Mouse (Mus musculus): ENCODE results near the gene Taf10. TPM values are rescaled to one million over a fixed set of nuclear protein-coding genes. Genes with fewer than 3 reads are reported as not detected.
"Not testable (repeated sequence)": the region's sequence is repeated elsewhere in the genome, so short reads cannot be mapped to it uniquely, and the experiment has no call there.

Gene Taf10
- total RNA-seq, 2 experiments from 2014 or later, result 167 to 172 TPM

DNA sequence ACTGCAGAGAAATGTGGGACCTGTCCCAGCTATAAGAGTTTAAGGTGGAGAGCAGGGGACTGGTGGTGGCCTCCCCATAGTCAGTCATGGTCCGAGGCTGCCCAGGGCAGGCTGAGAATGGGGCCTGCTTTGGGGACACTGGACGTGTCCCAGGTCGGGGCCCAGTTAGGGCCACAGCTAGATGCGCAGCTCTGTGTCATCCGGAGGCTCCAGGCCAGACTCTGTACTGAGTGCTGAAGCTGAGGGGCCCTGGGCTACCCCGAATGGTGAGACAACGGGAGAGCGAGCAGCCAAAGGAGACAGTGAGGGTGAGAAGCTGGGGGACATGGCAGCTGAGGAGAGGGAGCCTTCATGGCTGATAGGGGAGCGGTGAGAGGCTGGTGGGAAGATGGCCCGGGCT is 9.1 kb upstream of the Taf10 start:
- DNase-seq, result no peak

GRCm38 (mm10) chr7:105752716-105753115 is 8.6 kb upstream of the Taf10 start:
- DNase-seq, result peak; percentile 46

DNA sequence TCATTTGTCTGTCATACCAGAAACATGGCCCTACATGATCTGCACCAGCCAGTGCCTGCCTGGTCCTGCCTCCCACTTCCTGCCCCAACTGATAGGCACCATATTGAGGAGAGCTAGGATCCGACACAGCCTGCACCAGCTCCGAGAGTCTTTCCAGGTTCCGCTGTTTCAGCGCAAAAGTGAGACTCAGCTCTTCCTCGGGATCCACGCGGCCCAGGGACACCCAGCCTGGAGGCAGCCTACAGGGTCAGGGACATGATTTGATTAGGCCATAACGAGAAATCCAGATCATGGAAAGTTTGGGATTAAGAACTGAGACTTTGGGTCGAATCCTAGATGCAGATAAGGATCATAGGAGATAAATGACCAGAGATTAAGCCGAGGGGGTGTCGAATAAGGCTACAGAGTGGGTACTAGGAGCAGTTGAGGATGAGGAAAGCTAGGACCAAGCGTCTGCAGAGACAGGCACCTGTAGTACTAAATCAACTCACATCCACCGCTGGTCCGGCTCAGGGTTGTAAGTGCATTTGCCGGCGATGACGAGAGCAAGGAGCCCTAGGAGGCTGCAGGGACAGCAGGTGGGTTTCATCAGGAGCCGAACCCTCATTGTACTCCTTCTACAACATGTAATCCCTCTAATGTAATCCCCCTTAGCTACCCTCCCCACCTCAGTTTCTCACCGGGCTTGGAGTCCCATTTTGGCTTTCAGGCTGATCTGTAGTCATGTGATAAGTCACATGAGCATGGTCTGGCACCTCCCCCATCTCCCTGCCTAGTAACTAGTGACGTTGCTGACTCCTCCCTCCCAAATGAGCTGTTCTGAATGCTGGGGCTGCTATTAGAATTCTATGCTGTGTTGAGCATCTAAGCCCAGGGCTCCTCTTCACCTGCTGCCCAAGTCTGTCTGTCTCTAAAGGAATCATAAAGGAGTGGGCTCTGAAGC is 7.6 kb upstream of the Taf10 start, which contains the start of gene Tpp1:
Tpp1 (minus strand) TSS at position 745 of the 943 bp plus-strand sequence.
- peak; percentile 92 for DNase-seq

DNA sequence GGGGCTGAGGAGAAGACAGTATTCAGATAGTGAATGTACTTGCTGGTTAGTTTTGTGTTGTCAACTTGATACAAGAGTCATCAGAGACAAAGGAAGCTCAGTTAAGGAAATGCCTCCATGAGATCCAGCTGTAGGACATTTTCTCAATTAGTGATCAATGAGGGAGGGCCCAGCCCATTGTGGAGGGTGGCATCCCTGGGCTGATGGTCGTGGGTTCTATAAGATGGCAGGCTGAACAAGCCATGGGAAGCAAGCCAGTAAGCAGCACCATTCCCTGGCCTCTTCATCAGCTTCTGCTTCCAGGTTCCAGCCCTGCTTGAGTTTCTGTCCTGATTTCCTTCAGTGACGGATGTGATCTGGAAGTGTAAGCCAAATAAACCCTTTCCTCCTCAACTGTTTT is 3.6 kb upstream of the Taf10 start:
- no peak for DNase-seq

DNA sequence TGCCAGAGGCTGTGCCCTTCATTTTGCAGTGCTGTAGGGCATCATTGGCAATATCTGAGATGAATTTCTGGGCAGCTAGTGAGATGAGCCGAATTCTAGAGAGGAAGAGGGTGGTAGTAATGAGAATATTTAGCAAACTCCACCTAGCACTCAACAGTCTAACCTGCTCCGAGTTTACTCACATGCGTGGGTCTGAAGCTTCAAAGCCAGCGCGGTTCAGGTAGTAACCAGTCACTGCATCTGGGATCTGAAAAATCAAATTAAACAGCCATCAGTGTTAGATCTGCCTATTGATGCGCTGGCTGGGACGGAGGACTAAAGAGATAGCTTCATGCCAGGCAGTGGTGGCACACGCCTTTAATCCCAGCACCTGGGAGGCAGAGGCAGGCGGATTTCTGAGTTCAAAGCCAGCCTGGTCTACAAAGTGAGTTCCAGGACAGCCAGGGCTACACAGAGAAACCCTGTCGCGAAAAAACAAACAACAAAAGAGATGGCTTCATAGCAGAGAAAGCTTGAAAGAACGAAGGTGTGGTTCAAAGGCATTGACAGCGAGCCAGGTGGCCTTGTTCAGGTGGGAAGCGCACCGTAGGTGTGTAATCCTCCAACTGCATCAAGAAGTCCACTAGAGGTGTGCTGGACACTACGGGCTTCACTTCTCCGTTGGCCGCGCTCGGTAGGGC is 775 bp downstream of the Taf10 start:
- not testable (repeated sequence) for DNase-seq

GRCm38 (mm10) chr7:105742539-105743215 is 1.5 kb downstream of the Taf10 start:
- DNase-seq, result not testable (repeated sequence)

DNA sequence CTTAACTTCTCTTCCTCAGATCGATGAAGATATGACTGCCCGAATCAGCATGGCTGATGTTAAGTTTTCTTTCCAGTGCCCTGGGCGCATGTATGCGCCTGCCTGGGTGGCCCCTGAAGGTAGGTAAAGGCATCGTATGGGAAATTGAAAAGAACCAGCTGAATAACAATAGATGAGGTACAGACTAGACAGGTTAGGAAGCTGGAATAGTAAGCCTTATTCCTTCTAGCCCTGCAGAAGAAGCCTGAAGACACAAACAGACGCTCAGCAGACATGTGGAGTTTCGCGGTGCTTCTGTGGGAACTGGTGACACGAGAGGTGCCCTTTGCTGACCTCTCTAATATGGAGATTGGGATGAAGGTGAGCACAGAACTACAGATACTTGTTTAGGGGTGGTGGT is 2.2 kb downstream of the Taf10 start:
- no peak for DNase-seq

DNA sequence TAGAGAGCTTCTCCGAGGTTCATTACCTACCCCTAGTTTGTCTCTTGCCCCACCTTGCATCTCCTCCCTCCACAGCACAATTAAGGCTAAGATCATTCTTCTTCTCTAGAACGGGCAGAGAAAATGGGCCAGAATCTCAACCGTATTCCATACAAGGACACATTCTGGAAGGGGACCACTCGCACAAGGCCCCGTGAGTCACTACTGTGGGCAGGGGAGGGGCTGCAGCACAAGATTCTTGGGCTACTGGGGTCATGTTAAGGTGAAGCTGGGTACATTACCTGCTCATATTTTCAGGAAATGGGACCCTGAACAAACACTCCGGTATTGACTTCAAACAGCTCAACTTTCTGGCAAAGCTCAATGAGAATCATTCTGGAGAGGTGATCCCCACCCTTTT is 3.3 kb downstream of the Taf10 start:
- DNase-seq, result no peak

DNA sequence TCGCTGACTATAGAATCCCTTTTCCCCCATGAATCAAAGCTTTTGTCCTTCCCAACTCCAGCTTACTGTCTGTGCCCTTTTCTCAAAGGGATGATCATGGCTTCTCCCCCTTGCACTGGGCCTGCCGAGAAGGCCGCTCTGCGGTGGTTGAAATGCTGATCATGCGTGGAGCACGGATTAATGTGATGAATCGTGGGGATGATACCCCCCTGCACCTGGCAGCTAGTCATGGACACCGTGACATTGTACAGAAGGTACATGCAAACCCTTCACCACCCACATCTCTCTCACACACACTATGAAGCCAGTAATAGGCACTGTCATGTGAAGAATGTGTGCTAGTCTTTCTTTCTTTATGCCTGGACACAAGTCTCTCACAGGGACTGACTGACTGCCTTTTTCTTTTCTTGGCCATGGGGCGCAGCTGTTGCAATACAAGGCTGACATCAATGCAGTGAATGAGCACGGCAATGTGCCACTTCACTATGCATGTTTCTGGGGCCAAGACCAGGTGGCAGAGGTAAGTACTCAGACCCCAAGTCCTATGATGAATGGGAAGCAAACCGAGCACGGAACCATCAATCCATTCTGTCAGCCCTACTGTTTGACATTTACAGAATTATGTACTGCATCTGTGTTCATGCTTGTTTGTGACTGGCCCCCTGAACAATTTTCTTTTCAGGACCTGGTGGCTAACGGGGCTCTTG is 3.9 kb downstream of the Taf10 start:
- no peak for DNase-seq

- peak; percentile 62 for DNase-seq
Measured at GRCm38 (mm10) chr7:105738948-105739347, 5.2 kb downstream of the Taf10 start.

GRCm38 (mm10) chr7:105738286-105738685 is 5.9 kb downstream of the Taf10 start:
- DNase-seq, result no peak

GRCm38 (mm10) chr7:105737648-105738047 is 6.5 kb downstream of the Taf10 start:
- no peak for DNase-seq

DNA sequence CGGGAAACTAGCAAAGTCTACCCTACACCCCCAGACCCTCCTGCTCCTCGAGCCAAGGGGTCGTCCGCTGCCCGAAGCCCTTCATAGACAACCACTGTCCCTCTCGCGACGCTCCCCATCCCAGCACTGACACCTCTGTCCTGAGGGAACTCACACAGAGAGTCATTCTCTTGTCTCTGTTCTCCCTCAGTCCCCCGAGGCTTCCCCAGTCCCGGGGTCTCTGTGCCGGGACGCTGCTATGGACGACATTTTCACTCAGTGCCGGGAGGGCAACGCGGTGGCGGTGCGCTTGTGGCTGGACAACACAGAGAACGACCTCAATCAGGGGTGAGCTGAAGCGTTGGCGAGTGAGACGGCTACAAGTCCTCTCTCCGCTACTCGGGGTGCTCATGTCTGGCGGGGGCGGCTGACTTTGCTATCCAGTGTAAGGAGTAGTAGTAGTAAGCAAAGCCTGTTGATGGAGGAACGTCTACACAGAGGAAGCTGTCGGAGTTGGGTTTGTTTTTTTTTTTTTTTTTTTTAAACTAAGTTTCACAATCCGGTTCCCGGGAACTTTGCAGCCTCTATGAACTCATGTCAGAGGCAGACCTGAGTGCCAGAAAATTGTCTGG is 7.1 kb downstream of the Taf10 start, which contains the start of gene Rrp8:
Rrp8 (minus strand) TSS at position 475 of the 611 bp plus-strand sequence.
- peak; percentile 56 for DNase-seq

GRCm38 (mm10) chr7:105736264-105736901 is 7.8 kb downstream of the Taf10 start, which contains the start of gene Ilk:
TSS of gene Ilk (plus strand) at chr7:105736592.
- peak; percentile 95 for DNase-seq

- not testable (repeated sequence) for DNase-seq
Measured at GRCm38 (mm10) chr7:105735464-105735863, 8.7 kb downstream of the Taf10 start.

DNA sequence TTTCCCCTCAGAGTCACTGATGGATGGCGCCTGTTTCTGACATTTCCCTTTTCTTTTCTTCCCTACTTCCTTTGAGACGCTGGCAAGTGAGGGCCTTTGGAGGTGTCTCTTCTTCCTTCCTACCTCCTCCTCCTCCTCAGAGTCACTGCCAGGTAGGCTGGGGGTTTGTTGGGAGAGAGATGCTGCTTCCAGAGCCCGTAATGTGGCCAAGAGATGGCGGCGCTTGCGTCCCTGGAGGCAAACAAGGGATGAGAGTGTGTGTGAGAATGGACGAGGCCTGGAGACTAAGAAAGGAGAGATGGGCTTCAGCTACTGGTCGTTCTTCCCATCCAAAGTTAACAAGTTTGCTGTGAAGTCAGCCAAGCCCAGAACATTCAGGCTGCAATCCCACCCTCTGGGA is 9.3 kb downstream of the Taf10 start:
- no peak for DNase-seq

GRCm38 (mm10) chr7:105733836-105734235 is 10.3 kb downstream of the Taf10 start:
- no peak for DNase-seq

GRCm38 (mm10) chr7:105728701-105729428 is 15.3 kb downstream of the Taf10 start:
- no peak for DNase-seq

GRCm38 (mm10) chr7:105726980-105727325 is 17.2 kb downstream of the Taf10 start:
- DNase-seq, result no peak
